Comparison of ENCODE assay signal across 9 mouse cellular contexts in the genomic region with DNA sequence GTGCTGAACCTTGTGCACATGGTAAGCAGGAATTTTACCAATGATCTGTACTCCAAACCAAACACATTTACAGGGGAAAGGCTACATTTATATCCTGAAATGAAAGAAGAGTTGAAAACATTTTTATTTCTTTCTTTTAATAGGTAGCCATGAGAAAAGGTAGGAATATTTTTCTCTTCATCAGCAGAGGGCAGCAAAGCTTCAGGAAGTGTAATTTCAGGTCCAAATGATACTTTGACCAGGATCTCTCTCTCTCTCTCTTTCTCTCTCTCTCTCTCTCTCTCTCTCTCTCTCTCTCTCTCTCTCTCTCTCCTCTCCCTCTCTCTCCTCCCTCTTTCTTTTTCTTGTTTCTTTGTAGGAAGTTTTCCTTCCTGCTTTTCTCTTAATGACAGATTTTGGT.
DNase-seq lines count a peak whose midpoint lies in the region; TF ChIP-seq lines count a peak whose summit lies in the region.
"Had no signal": no experiment of that assay in that cellular context is flagged by ENCODE, and none has a peak within 500 bp of the region (broad histone marks: within the 10 kb centered on the region; RNA-seq: fewer than 3 reads in every experiment).

No protein-coding gene starts in this region.

- H3K9ac ChIP-seq in CH12.LX (ENCODE audit: insufficient read depth, low read depth): no peak overlapping the region
- H3K9ac ChIP-seq: neural tube, embryonic 15.5 days had no signal

- DNase-seq in layer of hippocampus, adult 2 months (ENCODE audit: low spot score in 2 of 2): peak; percentile 7 to 43
- no peak for DNase-seq in layer of hippocampus, adult 11-12 months (ENCODE audit: low spot score)
- DNase-seq in CH12.LX (ENCODE audit: extremely low read depth): peak; percentile 63
- peak; percentile 26 for DNase-seq in MEL-GATA-1-ER (ENCODE audit: extremely low read depth, low read depth)
- peak; percentile 25 for DNase-seq in forelimb bud, embryonic 11.5 days (ENCODE audit: low read depth, low spot score)
- no peak for DNase-seq in spleen, postnatal 14 days (ENCODE audit: low spot score in 2 of 2)
- DNase-seq in adrenal gland, adult 8-10 months: no peak

- peak; percentile 88 for TF ChIP-seq RAD21 in CH12.LX (IDR thresholded peaks at IDR 0.05; ENCODE audit: low read depth, low read length)

- no peaks in the 10 kb centered on the region for H3K36me3 ChIP-seq in CH12.LX (replicated peaks in 1 of 2; ENCODE audit: control insufficient read depth in 1 of 2, insufficient read depth in 1 of 2, low read length in 1 of 2)
- H3K36me3 ChIP-seq: neural tube, embryonic 15.5 days had no signal

- no peak overlapping the region for H3K27ac ChIP-seq in layer of hippocampus, adult 2 months
- H3K27ac ChIP-seq in CH12.LX (ENCODE audit: insufficient read depth, low read depth): no peak overlapping the region
- H3K27ac ChIP-seq: macrophage; neural tube, embryonic 15.5 days had no signal

- H3K4me3 ChIP-seq in layer of hippocampus, adult 2 months: no peak overlapping the region
- no peak overlapping the region for H3K4me3 ChIP-seq in CH12.LX (replicated peaks in 1 of 3; ENCODE audit: low read depth in 2 of 3, low read length in 2 of 3, poor library complexity in 1 of 3)
- H3K4me3 ChIP-seq: neural tube, embryonic 15.5 days had no signal

- no peak for TF ChIP-seq POLR2A in CH12.LX (IDR thresholded peaks at IDR 0.05; ENCODE audit: low read depth, low read length)

- no peak for TF ChIP-seq EP300 in CH12.LX (IDR thresholded peaks at IDR 0.05; ENCODE audit: low read length)

- H3K79me2 ChIP-seq in CH12.LX (replicated peaks; ENCODE audit: control insufficient read depth, extremely low read depth, insufficient read depth, poor library complexity, severe bottlenecking): no peaks in the 10 kb centered on the region

- H3K4me1 ChIP-seq in CH12.LX (ENCODE audit: control insufficient read depth in 1 of 2, insufficient read depth in 2 of 2): peaks cover 0 to 7% of the 10 kb centered on the region in 2 experiments; a peak in 2 of 4 replicates
- H3K4me1 ChIP-seq: neural tube, embryonic 15.5 days had no signal

- H3K27me3 ChIP-seq in CH12.LX (replicated peaks): no peaks in the 10 kb centered on the region
- H3K27me3 ChIP-seq: neural tube, embryonic 15.5 days had no signal

- peak; percentile 74 for TF ChIP-seq CTCF in layer of hippocampus, adult 2 months (conservative IDR thresholded peaks at IDR 0.05)
- TF ChIP-seq CTCF in CH12.LX (conservative IDR thresholded peaks at IDR 0.05 in 1 of 2, IDR thresholded peaks at IDR 0.05 in 1 of 2; ENCODE audit: low read depth in 2 of 2, low read length in 2 of 2): peak; percentile 34 to 81; a peak in 3 of 4 replicates

- no peaks in the 10 kb centered on the region for H3K9me3 ChIP-seq in CH12.LX (replicated peaks; ENCODE audit: low read length)
- H3K9me3 ChIP-seq: neural tube, embryonic 15.5 days had no signal

- H3K4me2 ChIP-seq in CH12.LX (ENCODE audit: insufficient read depth, low read depth, poor library complexity, severe bottlenecking): no peak overlapping the region
- H3K4me2 ChIP-seq: neural tube, embryonic 15.5 days had no signal

- dilution Hi-C loops in CH12.LX (cut with MboI; ENCODE audit: extremely low pct_ligation_motif_present, extremely low pct_unique_long_range_greater_than_20kb, low sequenced_read_pairs): no loop called here

- in situ Hi-C loops in CH12.LX (cut with MboI; ENCODE audit: low pct_ligation_motif_present, low pct_unique_long_range_greater_than_20kb, low sequenced_read_pairs): no loop called here

TF ChIP-seq in CH12.LX, 34 proteins besides CTCF, POLR2A, EP300 and RAD21:
- TF ChIP-seq ELF1 (IDR thresholded peaks at IDR 0.05; ENCODE audit: low read depth, low read length) (no peak), JUND (conservative IDR thresholded peaks at IDR 0.05; ENCODE audit: low read depth, low read length) (peak; percentile 72; the same call in 1 of the 2 replicates), SMC3 (IDR thresholded peaks at IDR 0.05; ENCODE audit: low read depth, low read length) (peak; percentile 73), HCFC1 (IDR thresholded peaks at IDR 0.05; ENCODE audit: low read depth, low read length) (no peak), NELFE (IDR thresholded peaks at IDR 0.05; ENCODE audit: low read depth, low read length) (no peak), ZC3H11A (IDR thresholded peaks at IDR 0.05; ENCODE audit: low read depth, low read length) (peak; percentile 57)

Comparison
In these comparisons a context has a peak if more than half of its experiments do, and no peak if none do; other contexts are left out.
1. DNase-seq: peak in layer of hippocampus, adult 2 months (2 of 2), CH12.LX (single experiment), MEL-GATA-1-ER (single experiment) and forelimb bud, embryonic 11.5 days (single experiment); none in layer of hippocampus, adult 11-12 months (single experiment), spleen, postnatal 14 days (0 of 2) and adrenal gland, adult 8-10 months (single experiment).